Mouse (Mus musculus) midbrain, embryonic 12.5 days (tissue): ENCODE data around the gene Gm14190. TPM values are rescaled to one million over a fixed set of nuclear protein-coding genes. Genes with fewer than 3 reads are reported as not detected.
"Not testable (repeated sequence)": the region's sequence is repeated elsewhere in the genome, so short reads cannot be mapped to it uniquely, and the experiment has no call there.

ENCODE experiments used
- ATAC-seq: fragments of 200-750 bp; cut with Nextera tagmentation; 2 replicates; pipeline ENCODE4 v1.8.0; 2017; ENCODE audit warnings: low read depth, moderate TSS enrichment, moderate library complexity; ENCODE audit not compliant: low FRiP score
- H3K27ac ChIP-seq: fragments of 300-500 bp; sonication (generic); replicated peaks from 2 replicates; pipeline ENCODE4 v1.5.1; 2016; ENCODE audit warnings: mild to moderate bottlenecking
- H3K27me3 ChIP-seq: fragments of 300-500 bp; sonication (generic); 2 replicates; pipeline ENCODE4 v1.6.1; 2016; ENCODE audit warnings: mild to moderate bottlenecking
- H3K36me3 ChIP-seq: fragments of 300-500 bp; sonication (generic); 2 replicates; pipeline ENCODE4 v1.6.1; 2016
- H3K4me1 ChIP-seq: fragments of 300-500 bp; sonication (generic); 2 replicates; pipeline ENCODE4 v1.6.1; 2016
- H3K4me2 ChIP-seq: fragments of 300-500 bp; sonication (generic); replicated peaks from 2 replicates; pipeline ENCODE4 v1.6.1; 2016; ENCODE audit warnings: mild to moderate bottlenecking, moderate library complexity
- H3K4me3 ChIP-seq: fragments of 300-500 bp; sonication (generic); 2 replicates; pipeline ENCODE4 v1.5.1; 2016; ENCODE audit warnings: mild to moderate bottlenecking
- H3K9ac ChIP-seq: fragments of 300-500 bp; sonication (generic); replicated peaks from 2 replicates; pipeline ENCODE4 v1.6.1; 2016; ENCODE audit warnings: mild to moderate bottlenecking, moderate library complexity
- H3K9me3 ChIP-seq: fragments of 300-500 bp; sonication (generic); 2 replicates; pipeline ENCODE4 v1.6.1; 2016; ENCODE audit warnings: mild to moderate bottlenecking
- WGBS: fragments of 180-500 bp; shearing (Covaris S2); methylation state at CpG from one replicate; pipeline ENCODE4 v1.1.7; 2016; 5-methylcytosine and 5-hydroxymethylcytosine counted together
- polyA plus RNA-seq: library from polyadenylated mRNA; unstranded; fragments of >200 nt; fragmentation: Nextera tagmentation; extraction: Ambion mirVana; gene quantifications from 2 replicates; pipeline ENCODE4 v1.2.1, GENCODE M21; 2016

Gene Gm14190
- polyA plus RNA-seq, 1 experiment from 2014 or later = not detected

GRCm38 (mm10) chr11:99644351-99644750 is 46.2 kb downstream of the Gm14190 start:
- WGBS = 83% methylated on average over 3 of the region's 3 CpGs
- Histone ChIP-seq H3K9me3 (no peaks in the 10 kb centered on the region), H3K4me1 (no peaks in the 10 kb centered on the region), H3K27me3 (no peaks in the 10 kb centered on the region), H3K4me2 (no peak overlapping the region), H3K9ac (no peak overlapping the region), H3K4me3 (no peak overlapping the region), H3K27ac (no peak overlapping the region), H3K36me3 (no peaks in the 10 kb centered on the region)
- no peak for ATAC-seq

- not testable (repeated sequence) for H3K36me3 ChIP-seq, H3K4me3 ChIP-seq, H3K9ac ChIP-seq, H3K9me3 ChIP-seq, H3K27me3 ChIP-seq, ATAC-seq, H3K4me2 ChIP-seq, H3K4me1 ChIP-seq
- WGBS = 84% methylated on average over 9 of the region's 9 CpGs
- 0 out of 2 replicates have a peak within 1 kb of the TSS, but pooled peaks have one; percentile 25 for H3K27ac ChIP-seq
Observed at GRCm38 (mm10) chr11:99643635-99644139, 46.9 kb downstream of the Gm14190 start, which contains the start of gene Krtap4-7. TSS of gene Krtap4-7 (minus strand) at chr11:99644089.

DNA sequence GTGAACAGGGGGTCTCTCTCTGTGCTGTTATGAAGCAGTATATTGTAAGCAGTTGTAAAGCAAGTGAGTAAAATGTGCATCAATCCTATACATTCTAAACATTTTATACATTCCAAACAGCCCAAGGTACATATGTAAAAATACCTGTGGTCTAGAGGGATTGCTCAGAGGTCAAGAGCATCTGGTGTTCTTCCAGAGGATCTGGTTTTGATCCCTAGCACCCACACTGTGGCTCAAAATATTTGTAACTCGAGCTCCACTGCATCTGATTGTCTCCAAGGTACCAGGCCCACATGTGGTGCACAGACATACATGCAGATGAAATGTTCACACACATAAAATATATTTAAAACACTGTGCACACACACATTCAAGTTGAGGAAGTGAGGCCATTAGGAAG is 49.6 kb downstream of the Gm14190 start:
- H3K9ac ChIP-seq = no peak overlapping the region
- no peak overlapping the region for H3K4me3 ChIP-seq
- ATAC-seq = no peak
- H3K27ac ChIP-seq = no peak overlapping the region
- no peaks in the 10 kb centered on the region for H3K36me3 ChIP-seq
- no peaks in the 10 kb centered on the region for H3K4me1 ChIP-seq
- WGBS = 34% methylated on average over 1 of the region's 1 CpGs
- H3K4me2 ChIP-seq = no peak overlapping the region
- no peaks in the 10 kb centered on the region for H3K27me3 ChIP-seq
- no peaks in the 10 kb centered on the region for H3K9me3 ChIP-seq

Other genes starting within 250 kb of the Gm14190 start
- not detected in 2 replicates for gene Krt23, start 197.6 kb downstream of the Gm14190 start, polyA plus RNA-seq
- not detected in 2 replicates for gene Krt39, start 169.4 kb downstream of the Gm14190 start, polyA plus RNA-seq
- gene Krt40, start 147.6 kb downstream of the Gm14190 start, polyA plus RNA-seq = not detected in 2 replicates
- not detected in 2 replicates for gene Krtap3-3, start 139.9 kb downstream of the Gm14190 start, polyA plus RNA-seq
- gene Krtap3-2, start 133.9 kb downstream of the Gm14190 start, polyA plus RNA-seq = not detected in 2 replicates
- gene Gm11939, start 131.3 kb downstream of the Gm14190 start, polyA plus RNA-seq = not detected in 2 replicates
- not detected in 2 replicates for gene Krtap3-1, start 124.1 kb downstream of the Gm14190 start, polyA plus RNA-seq
- gene Krtap1-5, start 109.7 kb downstream of the Gm14190 start, polyA plus RNA-seq = not detected in 2 replicates
- gene Krtap1-4, start 107.1 kb downstream of the Gm14190 start, polyA plus RNA-seq = not detected in 2 replicates
- gene Krtap1-3, start 99.4 kb downstream of the Gm14190 start, polyA plus RNA-seq = not detected in 2 replicates
- gene Krtap9-3, start 92.6 kb downstream of the Gm14190 start, polyA plus RNA-seq = not detected in 2 replicates
- not detected in 2 replicates for gene Gm11938, start 87.4 kb downstream of the Gm14190 start, polyA plus RNA-seq
- not detected in 2 replicates for gene Gm11937, start 80.6 kb downstream of the Gm14190 start, polyA plus RNA-seq
- not detected in 2 replicates for gene Krtap2-4, start 75.9 kb downstream of the Gm14190 start, polyA plus RNA-seq
- not detected in 2 replicates for gene Gm11562, start 70.3 kb downstream of the Gm14190 start, polyA plus RNA-seq
- gene Krtap4-1, start 62.5 kb downstream of the Gm14190 start, polyA plus RNA-seq = not detected in 2 replicates
- not detected in 2 replicates for gene Krtap4-2, start 55.7 kb downstream of the Gm14190 start, polyA plus RNA-seq
- gene Krtap4-7, start 46.7 kb downstream of the Gm14190 start, polyA plus RNA-seq = not detected in 2 replicates
- not detected in 2 replicates for gene Gm11555, start 40.5 kb downstream of the Gm14190 start, polyA plus RNA-seq
- not detected in 2 replicates for gene Gm11563, start 31.8 kb downstream of the Gm14190 start, polyA plus RNA-seq
- not detected in 2 replicates for gene Krtap4-6, start 24.8 kb downstream of the Gm14190 start, polyA plus RNA-seq
- gene Gm14180, start 43.5 kb upstream of the Gm14190 start, polyA plus RNA-seq = not detected in 2 replicates
- gene Gm11595, start 82.2 kb upstream of the Gm14190 start, polyA plus RNA-seq = not detected in 2 replicates
- not detected in 2 replicates for gene Krtap4-8, start 90.0 kb upstream of the Gm14190 start, polyA plus RNA-seq
- gene Krtap4-9, start 94.5 kb upstream of the Gm14190 start, polyA plus RNA-seq = not detected in 2 replicates
- gene Gm11596, start 102.7 kb upstream of the Gm14190 start, polyA plus RNA-seq = not detected in 2 replicates
- gene Gm11569, start 108.2 kb upstream of the Gm14190 start, polyA plus RNA-seq = not detected in 2 replicates
- not detected in 2 replicates for gene Gm11554, start 113.7 kb upstream of the Gm14190 start, polyA plus RNA-seq
- not detected in 2 replicates for gene Krtap4-13, start 119.2 kb upstream of the Gm14190 start, polyA plus RNA-seq
- gene Gm11564, start 124.9 kb upstream of the Gm14190 start, polyA plus RNA-seq = not detected in 2 replicates
- gene 2300003K06Rik, start 147.3 kb upstream of the Gm14190 start, polyA plus RNA-seq = not detected in 2 replicates
- not detected in 2 replicates for gene Krtap4-16, start 160.9 kb upstream of the Gm14190 start, polyA plus RNA-seq
- gene Gm11568, start 167.2 kb upstream of the Gm14190 start, polyA plus RNA-seq = not detected in 2 replicates
- gene Gm11559, start 173.7 kb upstream of the Gm14190 start, polyA plus RNA-seq = not detected in 2 replicates
- gene Krtap9-1, start 182.6 kb upstream of the Gm14190 start, polyA plus RNA-seq = not detected in 2 replicates
- not detected in 2 replicates for gene Gm11567, start 188.4 kb upstream of the Gm14190 start, polyA plus RNA-seq
- not detected in 2 replicates for gene Krtap31-1, start 217.2 kb upstream of the Gm14190 start, polyA plus RNA-seq
- not detected in 2 replicates for gene Gm11565, start 224.0 kb upstream of the Gm14190 start, polyA plus RNA-seq
- not detected in 2 replicates for gene Krtap31-2, start 245.6 kb upstream of the Gm14190 start, polyA plus RNA-seq